Comparison of ENCODE assay signal across 8 mouse cellular contexts in genomic region chr9:21463138-21463590, GRCm38 (mm10). TPM values are rescaled to one million over a fixed set of nuclear protein-coding genes. Genes with fewer than 3 reads are reported as not detected.
A peak's percentile ranks its signal among the peaks of the same experiment; 100 is the strongest.
DNase-seq lines count a peak whose midpoint lies in the region.

No protein-coding gene starts in this region.

- no peaks in the 10 kb centered on the region for H3K27me3 ChIP-seq in megakaryocyte, embryonic 14.5 days (replicated peaks)

- H3K4me1 ChIP-seq in megakaryocyte, embryonic 14.5 days, result peaks cover 96% of the 10 kb centered on the region

- peak overlapping the region; percentile 89 for H3K4me3 ChIP-seq in megakaryocyte, embryonic 14.5 days (replicated peaks)

- peak; percentile 5 for DNase-seq in embryo, embryonic 11 days
- no peak for DNase-seq in embryo, embryonic 10 days (ENCODE audit: low spot score)
- peak; percentile 89 for DNase-seq in adrenal gland, adult 2 months
- DNase-seq in frontal cortex, postnatal 10 days (ENCODE audit: low spot score in 2 of 2), result peak; percentile 31 to 41
- peak; percentile 77 for DNase-seq in heart, postnatal 4 days
- peak; percentile 35 to 37 for DNase-seq in layer of hippocampus, postnatal 36 days
- DNase-seq in yolk sac, embryonic 10.5 days (ENCODE audit: low spot score), result peak; percentile 42

- H3K36me3 ChIP-seq in megakaryocyte, embryonic 14.5 days (replicated peaks; ENCODE audit: low read length), result peaks cover 96% of the 10 kb centered on the region

- no peaks in the 10 kb centered on the region for H3K9me3 ChIP-seq in megakaryocyte, embryonic 14.5 days

RNA-seq across cellular contexts. Expression of gene Dnm2, which starts 38.5 kb away (rescaled TPM):
- 100 to 1,000 TPM in 1 of 2 experiments, 10 to 100 TPM in 1; 99.0 to 134 TPM for total RNA-seq in adrenal gland, adult 2 months (2021)
- 328 and 381 TPM in 2 replicates for polyA plus RNA-seq in adrenal gland, adult 2 months (2012; rRNA removed)
- total RNA-seq in heart, postnatal 4 days (2021), result 10 to 100 TPM; 83.9 to 86.7 TPM
- 10 to 100 TPM; 58.1 to 70.6 TPM for total RNA-seq in layer of hippocampus, postnatal 36 days (2021)
- polyA plus RNA-seq in megakaryocyte, embryonic 14.5 days (2012; ENCODE audit: insufficient read depth, low replicate concordance), result 714 and 929 TPM in 2 replicates

RNA-seq across cellular contexts. Expression of gene Tmed1, which starts 46.9 kb away (rescaled TPM):
- 10 to 100 TPM; 22.6 to 36.6 TPM for total RNA-seq in adrenal gland, adult 2 months (2021)
- polyA plus RNA-seq in adrenal gland, adult 2 months (2012; rRNA removed), result 34.9 and 36.4 TPM in 2 replicates
- 10 to 100 TPM; 38.6 to 46.3 TPM for total RNA-seq in heart, postnatal 4 days (2021)
- 10 to 100 TPM; 10.6 to 11.4 TPM for total RNA-seq in layer of hippocampus, postnatal 36 days (2021)
- 6.6 TPM in 1 of 2 replicates, not detected in the other for polyA plus RNA-seq in megakaryocyte, embryonic 14.5 days (2012; ENCODE audit: insufficient read depth, low replicate concordance)

RNA-seq across cellular contexts. Expression of gene Qtrt1, which starts 51.5 kb away (rescaled TPM):
- total RNA-seq in adrenal gland, adult 2 months (2021), result 10 to 100 TPM; 13.1 to 15.9 TPM
- 23.4 and 28.6 TPM in 2 replicates for polyA plus RNA-seq in adrenal gland, adult 2 months (2012; rRNA removed)
- 10 to 100 TPM; 11.3 to 13.3 TPM for total RNA-seq in heart, postnatal 4 days (2021)
- total RNA-seq in layer of hippocampus, postnatal 36 days (2021), result 10 to 100 TPM; 36.6 to 44.2 TPM
- polyA plus RNA-seq in megakaryocyte, embryonic 14.5 days (2012; ENCODE audit: insufficient read depth, low replicate concordance), result 20.1 and 20.7 TPM in 2 replicates
